Mouse (Mus musculus) heart, embryonic 10.5 days (tissue): ENCODE results near the gene Nop10. TPM values are rescaled to one million over a fixed set of nuclear protein-coding genes. Genes with fewer than 3 reads are reported as not detected.
A peak's percentile ranks its signal among the peaks of the same experiment; 100 is the strongest.
"Not testable (repeated sequence)": the region's sequence is repeated elsewhere in the genome, so short reads cannot be mapped to it uniquely, and the experiment has no call there.

ENCODE experiments used
- DNase-seq: peaks from one replicate; pipeline ENCODE4 v3.0.0-alpha.2; 2017; ENCODE audit warnings: low spot score
- H3K27ac ChIP-seq: fragments of 300-500 bp; sonication (generic); 2 replicates; pipeline ENCODE4 v1.5.1; 2016; ENCODE audit warnings: mild to moderate bottlenecking
- H3K27me3 ChIP-seq: fragments of 300-500 bp; sonication (generic); 2 replicates; pipeline ENCODE4 v1.6.1; 2016; ENCODE audit warnings: mild to moderate bottlenecking; ENCODE audit not compliant: poor library complexity, insufficient read depth, severe bottlenecking
- H3K36me3 ChIP-seq: fragments of 300-500 bp; sonication (generic); 2 replicates; pipeline ENCODE4 v1.6.1; 2016; ENCODE audit warnings: mild to moderate bottlenecking, moderate library complexity
- H3K4me1 ChIP-seq: fragments of 300-500 bp; sonication (generic); 2 replicates; pipeline ENCODE4 v1.6.1; 2016; ENCODE audit warnings: mild to moderate bottlenecking
- H3K4me3 ChIP-seq: fragments of 300-500 bp; sonication (generic); 2 replicates; pipeline ENCODE4 v1.5.1; 2016; ENCODE audit warnings: mild to moderate bottlenecking, moderate library complexity
- H3K9me3 ChIP-seq: fragments of 300-500 bp; sonication (generic); 2 replicates; pipeline ENCODE4 v1.6.1; 2016; ENCODE audit warnings: mild to moderate bottlenecking, moderate library complexity
- WGBS: fragments of 180-500 bp; shearing (Covaris S2); methylation state at CpG from one replicate; pipeline ENCODE4 v1.1.7; 2016; 5-methylcytosine and 5-hydroxymethylcytosine counted together
- polyA plus RNA-seq: library from polyadenylated mRNA; unstranded; fragments of >200 nt; fragmentation: Nextera tagmentation; extraction: Ambion mirVana; gene quantifications from 2 replicates; pipeline ENCODE4 v1.2.1, GENCODE M21; 2016

The Nop10 gene
- polyA plus RNA-seq, 1 experiment from 2014 or later: 206 TPM

DNA sequence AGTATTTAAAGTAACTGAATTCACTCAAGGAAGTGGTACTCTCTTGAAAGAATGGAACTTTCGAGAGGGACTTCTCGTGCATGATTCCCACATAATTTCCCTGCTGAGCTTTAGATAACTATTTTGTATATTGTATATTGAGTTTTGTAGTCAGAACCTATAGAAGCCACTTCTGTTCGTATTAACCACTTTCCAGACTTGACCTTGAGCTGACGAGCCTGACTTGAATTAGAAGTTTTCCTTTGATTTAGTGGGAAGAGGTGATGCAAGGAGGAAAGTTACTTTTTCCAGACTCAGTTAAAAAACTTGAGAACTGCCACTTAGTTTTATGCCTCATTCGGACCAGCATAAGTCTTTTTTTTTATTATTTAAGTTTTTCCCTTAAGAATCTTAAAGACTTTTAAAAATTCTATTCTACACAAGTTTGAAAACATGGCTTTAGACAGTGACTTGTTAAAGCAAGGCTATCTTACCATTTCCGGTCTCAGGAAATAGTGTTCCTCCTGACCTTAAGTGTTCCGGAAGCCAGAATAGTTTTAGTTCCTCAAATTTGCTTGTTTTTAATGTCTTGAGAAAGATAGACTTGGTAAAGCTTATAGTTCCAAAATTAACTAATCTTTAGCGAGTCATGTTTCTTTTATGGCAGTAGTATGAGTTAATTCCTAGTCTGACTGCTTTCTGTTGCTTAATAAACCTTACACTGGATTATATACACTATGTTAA lies 6.0 kb downstream of the Nop10 start:
- no peaks in the 10 kb centered on the region for H3K27me3 ChIP-seq
- DNase-seq: no peak
- peak overlapping the region; percentile 90 for H3K4me3 ChIP-seq
- WGBS: 72% methylated on average over 8 of the region's 8 CpGs
- H3K36me3 ChIP-seq: 0 out of 2 replicates have a peak, but pooled peaks cover 5% of the 10 kb centered on the region
- H3K4me1 ChIP-seq: peaks cover 14% of the 10 kb centered on the region; the same call in 1 of the 2 replicates
- H3K27ac ChIP-seq: no peak overlapping the region
- no peaks in the 10 kb centered on the region for H3K9me3 ChIP-seq

DNA sequence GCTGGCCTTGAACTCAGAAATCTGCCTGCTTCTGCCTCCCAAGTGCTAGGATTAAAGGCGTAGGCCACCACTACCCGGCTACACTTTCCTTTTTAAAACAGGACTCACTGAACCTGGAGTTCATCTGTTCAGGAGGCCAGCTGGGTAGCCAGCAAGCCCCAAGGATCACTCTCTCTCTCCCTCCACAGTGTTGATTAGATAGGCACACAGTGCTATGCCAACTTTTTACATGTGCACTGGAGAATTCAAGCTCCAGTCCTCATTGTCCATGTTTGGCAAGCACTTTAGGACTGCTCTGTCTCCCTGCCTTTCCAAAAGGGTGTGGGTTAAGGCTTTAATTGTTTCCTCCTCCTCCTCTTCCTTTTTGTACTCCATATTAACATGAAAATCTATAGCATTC lies 8.3 kb downstream of the Nop10 start:
- no peak for DNase-seq
- Histone ChIP-seq H3K36me3 (peaks cover 7% of the 10 kb centered on the region; the same call in 1 of the 2 replicates), H3K4me3 (no peak overlapping the region), H3K9me3 (no peaks in the 10 kb centered on the region), H3K4me1 (peaks cover 9% of the 10 kb centered on the region; the same call in 1 of the 2 replicates), H3K27me3 (no peaks in the 10 kb centered on the region), H3K27ac (no peak overlapping the region)
- WGBS: 55% methylated on average over 2 of the region's 2 CpGs

DNA sequence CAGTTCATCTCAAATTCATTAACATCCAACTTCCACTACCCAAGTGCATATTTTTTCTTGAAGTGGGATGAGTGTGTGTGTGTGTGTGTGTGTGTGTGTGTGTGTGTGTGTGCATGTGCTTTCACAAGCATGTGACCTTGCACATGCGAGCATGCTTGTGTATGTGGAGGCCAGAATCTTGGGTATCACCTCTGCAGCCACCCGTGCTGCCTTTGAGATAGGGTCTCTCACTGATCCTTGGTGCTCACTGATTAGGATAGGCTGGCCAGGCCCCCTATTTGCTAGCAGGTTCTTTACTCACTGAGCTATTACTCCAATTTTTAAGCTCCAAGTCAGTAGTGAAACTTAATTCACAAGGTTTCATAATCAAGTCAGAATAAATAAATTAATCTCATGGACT lies 11.2 kb downstream of the Nop10 start:
- 62% methylated on average over 2 of the region's 2 CpGs for WGBS
- no peak overlapping the region for H3K4me3 ChIP-seq
- H3K36me3 ChIP-seq: peaks cover 7% of the 10 kb centered on the region; the same call in 1 of the 2 replicates
- no peaks in the 10 kb centered on the region for H3K27me3 ChIP-seq
- peaks cover 3% of the 10 kb centered on the region; the same call in 1 of the 2 replicates for H3K4me1 ChIP-seq
- no peak overlapping the region for H3K27ac ChIP-seq
- no peak for DNase-seq
- no peaks in the 10 kb centered on the region for H3K9me3 ChIP-seq

DNA sequence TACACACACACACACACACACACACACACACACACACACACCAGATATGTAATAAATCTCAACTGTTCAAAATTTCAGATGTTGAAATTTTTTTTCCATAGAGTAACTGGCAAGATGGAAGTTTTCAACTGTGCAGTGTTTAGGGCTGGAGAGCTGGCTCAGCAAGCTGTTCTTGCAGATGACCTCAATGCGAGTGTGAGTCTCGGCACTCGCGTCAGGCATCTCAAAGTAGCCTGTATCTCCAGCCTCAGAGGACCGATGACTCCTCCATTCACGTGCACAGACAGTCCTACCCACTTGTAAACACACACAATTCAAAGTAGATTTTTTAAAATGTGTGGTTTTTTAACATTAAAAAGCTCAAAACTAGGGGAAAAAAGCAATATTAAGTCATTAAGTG lies 11.7 kb downstream of the Nop10 start:
- H3K36me3 ChIP-seq: peaks cover 7% of the 10 kb centered on the region; the same call in 1 of the 2 replicates

DNA sequence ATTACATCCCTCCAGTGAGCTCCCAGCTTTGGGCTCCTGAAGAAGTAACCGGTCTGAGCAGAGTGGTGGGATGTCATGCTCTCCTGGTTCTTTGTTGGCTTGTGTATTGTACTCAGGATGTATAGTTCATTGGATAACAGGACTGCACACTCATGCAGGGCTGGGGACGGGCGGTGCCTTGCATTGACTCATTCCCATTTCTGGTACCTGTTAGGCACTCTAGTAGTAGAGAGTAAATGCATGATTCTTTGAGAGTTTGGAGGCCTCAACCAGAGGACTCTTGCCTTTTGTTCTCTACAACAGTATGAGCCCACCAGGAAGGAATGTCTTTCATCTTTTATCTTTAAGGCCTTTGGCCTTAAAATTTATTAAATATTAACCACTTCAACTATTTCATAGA lies 15.1 kb downstream of the Nop10 start:
- no peaks in the 10 kb centered on the region for H3K9me3 ChIP-seq
- H3K27ac ChIP-seq: no peak overlapping the region
- DNase-seq: no peak
- no peak overlapping the region for H3K4me3 ChIP-seq
- H3K4me1 ChIP-seq: no peaks in the 10 kb centered on the region
- WGBS: 93% methylated on average over 3 of the region's 3 CpGs
- peaks cover 3% of the 10 kb centered on the region; the same call in 1 of the 2 replicates for H3K36me3 ChIP-seq
- no peaks in the 10 kb centered on the region for H3K27me3 ChIP-seq

More for the DNA sequence above, 11.7 kb downstream of the Nop10 start:
- DNase-seq: no peak
- Histone ChIP-seq H3K9me3 (no peaks in the 10 kb centered on the region), H3K27me3 (no peaks in the 10 kb centered on the region), H3K27ac (no peak overlapping the region), H3K4me1 (peaks cover 3% of the 10 kb centered on the region; the same call in 1 of the 2 replicates), H3K4me3 (no peak overlapping the region)
- 86% methylated on average over 6 of the region's 6 CpGs for WGBS

DNA sequence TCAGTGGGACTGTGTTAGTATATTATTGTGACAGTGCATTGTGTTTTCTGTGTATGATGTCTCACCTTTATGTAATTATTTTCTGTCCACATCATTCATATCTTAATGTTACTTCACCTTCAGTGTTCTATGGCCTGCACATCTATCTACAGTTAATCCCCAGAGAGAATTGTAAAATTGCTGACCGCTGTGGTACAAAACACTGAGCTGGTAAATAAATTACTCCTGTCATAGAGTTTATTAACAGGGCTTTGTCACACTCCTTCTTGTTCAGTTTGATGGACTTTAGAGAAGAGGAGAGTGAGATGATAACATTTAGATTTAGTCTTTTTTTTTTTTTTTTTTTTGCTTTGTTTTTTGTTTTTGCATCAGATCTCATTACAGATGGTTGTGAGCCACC lies 21.1 kb downstream of the Nop10 start:
- H3K36me3 ChIP-seq: no peaks in the 10 kb centered on the region
- H3K4me1 ChIP-seq: no peaks in the 10 kb centered on the region
- no peaks in the 10 kb centered on the region for H3K27me3 ChIP-seq
- no peak for DNase-seq
- H3K4me3 ChIP-seq: no peak overlapping the region
- 95% methylated on average over 1 of the region's 1 CpGs for WGBS
- no peak overlapping the region for H3K27ac ChIP-seq
- H3K9me3 ChIP-seq: no peaks in the 10 kb centered on the region

DNA sequence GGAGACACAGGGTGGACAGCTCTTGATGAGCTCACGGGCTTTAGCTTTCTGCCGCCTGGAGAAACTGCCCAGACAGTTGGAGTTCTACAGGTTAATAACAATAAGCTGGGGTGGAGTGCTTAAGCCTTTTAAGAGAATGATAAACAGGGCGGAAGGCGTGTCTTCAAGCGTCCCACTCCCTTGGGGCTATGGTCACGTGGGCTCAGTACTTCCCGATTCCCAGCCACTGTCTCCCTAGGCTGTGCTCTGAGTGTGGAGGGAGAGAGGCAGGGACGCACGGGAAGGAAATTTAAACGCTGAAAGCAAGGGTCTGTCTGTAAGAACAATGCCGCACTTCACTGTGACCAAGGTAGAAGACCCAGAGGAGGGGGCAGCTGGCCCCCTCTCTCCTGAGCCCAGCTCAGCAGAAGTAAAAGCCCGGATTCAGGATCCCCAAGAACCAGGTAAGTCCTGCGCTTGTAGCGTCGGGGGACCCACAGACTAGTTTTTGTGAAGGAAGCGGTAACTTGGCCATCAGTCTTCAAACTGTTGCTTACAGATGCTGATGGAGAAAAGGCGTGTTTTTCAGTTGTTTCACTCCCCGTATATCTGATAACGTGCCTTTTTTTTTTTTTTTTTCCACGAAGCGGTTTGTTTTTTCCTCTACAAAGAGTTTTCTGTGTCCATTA lies 22.8 kb downstream of the Nop10 start:
- H3K27me3 ChIP-seq: no peaks in the 10 kb centered on the region
- H3K4me1 ChIP-seq: no peaks in the 10 kb centered on the region
- H3K27ac ChIP-seq: peak overlapping the region; percentile 87
- no peaks in the 10 kb centered on the region for H3K9me3 ChIP-seq
- DNase-seq: peak; percentile 88
- WGBS: 2% methylated on average over 21 of the region's 21 CpGs
- H3K36me3 ChIP-seq: no peaks in the 10 kb centered on the region
- peak overlapping the region; percentile 76 for H3K4me3 ChIP-seq

DNA sequence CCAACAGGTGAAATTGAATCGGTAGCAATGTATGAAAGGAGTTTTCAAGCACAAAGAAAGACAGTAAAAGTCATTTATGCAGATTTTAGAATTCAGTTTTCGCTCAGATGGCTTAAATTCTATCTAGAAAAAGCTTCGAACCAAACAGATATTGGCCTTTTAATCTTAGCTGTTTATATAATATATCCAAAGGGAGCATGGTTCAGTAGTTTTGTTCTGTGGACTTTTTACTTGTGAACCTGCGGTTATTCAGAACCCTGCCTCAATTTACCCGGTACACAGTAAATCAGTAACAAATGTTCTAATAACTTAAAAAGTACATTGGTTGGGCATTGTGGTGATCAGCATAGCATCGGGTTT lies 23.3 kb downstream of the Nop10 start:
- H3K4me3 ChIP-seq: peak overlapping the region; percentile 76
- no peaks in the 10 kb centered on the region for H3K27me3 ChIP-seq
- H3K4me1 ChIP-seq: no peaks in the 10 kb centered on the region
- no peaks in the 10 kb centered on the region for H3K9me3 ChIP-seq
- DNase-seq: no peak
- no peaks in the 10 kb centered on the region for H3K36me3 ChIP-seq
- H3K27ac ChIP-seq: no peak overlapping the region
- WGBS: 64% methylated on average over 6 of the region's 6 CpGs

DNA sequence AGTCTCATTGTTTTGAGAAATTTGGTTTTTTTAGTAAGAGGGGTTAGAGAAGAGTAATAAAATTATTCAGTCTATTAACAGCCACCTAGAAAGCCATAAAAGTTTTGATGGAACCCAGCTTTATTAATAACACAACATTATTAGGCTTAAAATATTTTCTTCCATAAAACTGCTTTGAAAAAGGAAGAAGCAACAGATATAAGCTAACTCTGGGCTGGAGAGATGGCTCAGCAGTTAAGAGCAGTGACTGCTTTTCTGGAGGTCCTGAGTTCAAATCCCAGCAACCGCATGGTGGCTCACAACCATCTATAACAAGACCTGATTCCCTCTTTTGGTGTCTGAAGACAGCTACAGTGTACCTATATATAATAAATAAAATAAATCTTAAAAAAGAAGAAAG lies 24.3 kb downstream of the Nop10 start:
- WGBS: 87% methylated on average over 1 of the region's 1 CpGs
- H3K27ac ChIP-seq, H3K27me3 ChIP-seq, DNase-seq, H3K9me3 ChIP-seq, H3K36me3 ChIP-seq, H3K4me3 ChIP-seq, H3K4me1 ChIP-seq: not testable (repeated sequence)

DNA sequence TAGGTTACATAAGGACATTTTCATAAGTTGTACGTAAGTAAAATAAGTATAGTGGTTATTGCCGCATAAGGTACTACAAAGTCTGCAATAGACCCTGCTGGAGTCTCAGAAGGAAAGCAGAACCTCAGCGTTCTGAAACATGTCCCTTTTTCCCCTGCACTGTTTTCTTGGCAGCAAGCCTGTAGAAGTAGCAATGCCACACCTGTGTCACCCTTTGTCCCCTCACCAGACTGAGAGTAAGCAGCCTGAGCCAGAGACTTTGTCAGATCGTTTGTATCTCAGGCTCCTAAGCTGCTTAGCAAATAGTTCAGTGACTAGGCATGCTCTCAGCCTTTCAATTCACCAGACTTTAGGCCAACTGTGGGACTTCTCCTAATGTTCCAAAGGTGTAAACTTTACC lies 25.3 kb downstream of the Nop10 start:
- H3K4me1 ChIP-seq: no peaks in the 10 kb centered on the region
- H3K27ac ChIP-seq: no peak overlapping the region
- no peak overlapping the region for H3K4me3 ChIP-seq
- H3K36me3 ChIP-seq: no peaks in the 10 kb centered on the region
- H3K9me3 ChIP-seq: no peaks in the 10 kb centered on the region
- no peaks in the 10 kb centered on the region for H3K27me3 ChIP-seq
- DNase-seq: no peak
- WGBS: 71% methylated on average over 4 of the region's 4 CpGs

DNA sequence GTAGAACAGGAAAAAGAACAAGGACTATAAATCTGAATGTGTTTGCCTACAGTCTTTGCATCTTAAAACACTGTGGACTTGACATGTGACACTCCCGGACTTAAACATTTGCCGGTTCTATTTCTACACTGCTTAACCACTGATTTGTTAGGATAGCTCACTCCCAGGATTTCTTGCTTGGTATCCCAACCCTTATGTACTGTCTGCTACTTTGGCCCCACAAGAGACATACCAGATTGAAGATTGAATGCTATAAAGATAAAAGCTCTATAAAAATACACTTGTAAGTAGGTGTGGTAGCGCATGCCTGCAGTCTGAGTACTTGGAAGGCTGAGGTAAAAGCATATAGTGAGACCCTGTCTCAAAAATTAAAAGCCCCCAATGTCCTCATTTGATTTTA lies 27.8 kb downstream of the Nop10 start:
- 85% methylated on average over 3 of the region's 3 CpGs for WGBS
- DNase-seq: no peak
- Histone ChIP-seq H3K27me3 (no peaks in the 10 kb centered on the region), H3K4me3 (no peak overlapping the region), H3K36me3 (no peaks in the 10 kb centered on the region), H3K27ac (no peak overlapping the region), H3K4me1 (no peaks in the 10 kb centered on the region), H3K9me3 (no peaks in the 10 kb centered on the region)

DNA sequence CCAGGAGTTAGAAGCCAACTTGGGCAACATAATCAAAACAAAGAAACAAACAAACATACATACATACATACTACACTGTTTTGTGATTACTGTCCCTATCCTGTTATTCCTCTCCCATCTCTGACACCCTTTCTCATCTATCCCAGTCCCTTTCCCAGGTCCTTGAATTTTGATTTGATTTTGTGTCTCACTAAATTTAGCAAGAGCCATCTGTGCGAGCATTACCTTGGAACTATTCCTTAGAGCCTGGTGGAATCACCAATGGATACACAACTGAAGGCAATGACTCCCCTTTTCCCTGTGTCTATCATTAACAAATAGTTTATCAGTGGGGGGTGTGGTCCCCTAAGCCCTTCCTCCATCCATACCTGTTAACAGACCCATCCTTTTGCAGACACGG lies 31.1 kb downstream of the Nop10 start:
- Histone ChIP-seq H3K27ac (no peak overlapping the region), H3K4me3 (no peak overlapping the region), H3K4me1 (no peaks in the 10 kb centered on the region), H3K36me3 (no peaks in the 10 kb centered on the region), H3K27me3 (no peaks in the 10 kb centered on the region), H3K9me3 (no peaks in the 10 kb centered on the region)
- DNase-seq: no peak
- 75% methylated on average over 2 of the region's 2 CpGs for WGBS

DNA sequence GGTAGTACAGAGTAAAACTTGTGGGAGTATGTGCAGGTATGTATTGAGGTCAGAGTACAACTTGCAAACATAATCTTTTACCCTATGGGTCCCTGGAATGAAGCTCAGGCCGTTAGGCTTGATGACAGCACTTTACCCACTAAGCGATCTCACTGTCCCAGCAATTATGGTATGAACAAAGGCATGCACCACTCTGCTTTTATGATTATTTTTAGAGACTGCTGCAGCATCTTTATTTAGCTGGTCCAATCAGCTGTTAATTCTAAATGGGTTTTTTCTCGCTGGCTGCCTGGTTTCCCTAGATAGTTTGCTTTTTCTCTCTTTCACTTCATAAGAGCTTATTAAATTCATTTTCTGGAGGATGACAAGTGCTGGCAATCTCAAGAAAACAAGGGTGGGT lies 34.5 kb downstream of the Nop10 start:
- no peaks in the 10 kb centered on the region for H3K36me3 ChIP-seq
- 49% methylated on average over 3 of the region's 3 CpGs for WGBS
- H3K27ac ChIP-seq: peak overlapping the region; percentile 78; the same call in 1 of the 2 replicates

More for the DNA sequence above, 34.5 kb downstream of the Nop10 start:
- Histone ChIP-seq H3K4me3 (no peak overlapping the region), H3K4me1 (no peaks in the 10 kb centered on the region), H3K27me3 (no peaks in the 10 kb centered on the region), H3K9me3 (no peaks in the 10 kb centered on the region)
- no peak for DNase-seq
